Mouse (Mus musculus) forebrain, embryonic 12.5 days (tissue): ENCODE results near the gene Parp14. TPM values are rescaled to one million over a fixed set of nuclear protein-coding genes. Genes with fewer than 3 reads are reported as not detected.
"Not testable (repeated sequence)": the region's sequence is repeated elsewhere in the genome, so short reads cannot be mapped to it uniquely, and the experiment has no call there.

ENCODE experiments used
- ATAC-seq: fragments of 200-750 bp; cut with Nextera tagmentation; 2 replicates; pipeline ENCODE4 v1.8.0; 2017; ENCODE audit warnings: moderate TSS enrichment; ENCODE audit not compliant: low FRiP score
- H3K27ac ChIP-seq: fragments of 300-500 bp; sonication (generic); 2 replicates; pipeline ENCODE4 v1.5.1; 2016; ENCODE audit warnings: mild to moderate bottlenecking
- H3K27me3 ChIP-seq: fragments of 300-500 bp; sonication (generic); 2 replicates; pipeline ENCODE4 v1.6.1; 2016; ENCODE audit warnings: mild to moderate bottlenecking
- H3K36me3 ChIP-seq: fragments of 300-500 bp; sonication (generic); replicated peaks from 2 replicates; pipeline ENCODE4 v1.6.1; 2016; ENCODE audit warnings: mild to moderate bottlenecking
- H3K4me1 ChIP-seq: fragments of 300-500 bp; sonication (generic); 2 replicates; pipeline ENCODE4 v1.6.1; 2016
- H3K4me2 ChIP-seq: fragments of 300-500 bp; sonication (generic); 2 replicates; pipeline ENCODE4 v1.6.1; 2016; ENCODE audit warnings: mild to moderate bottlenecking, moderate library complexity
- H3K4me3 ChIP-seq: fragments of 300-500 bp; sonication (generic); replicated peaks from 2 replicates; pipeline ENCODE4 v1.5.1; 2016; ENCODE audit warnings: mild to moderate bottlenecking
- H3K9ac ChIP-seq: fragments of 300-500 bp; sonication (generic); 2 replicates; pipeline ENCODE4 v1.6.1; 2016; ENCODE audit warnings: mild to moderate bottlenecking
- H3K9me3 ChIP-seq: fragments of 300-500 bp; sonication (generic); 2 replicates; pipeline ENCODE4 v1.6.1; 2016
- WGBS: fragments of 180-500 bp; shearing (Covaris S2); methylation state at CpG from one replicate; pipeline ENCODE4 v1.1.7; 2016; 5-methylcytosine and 5-hydroxymethylcytosine counted together
- polyA plus RNA-seq: library from polyadenylated mRNA; unstranded; fragments of >200 nt; fragmentation: Nextera tagmentation; extraction: Ambion mirVana; gene quantifications from 2 replicates; pipeline ENCODE4 v1.2.1, GENCODE M21; 2016

The Parp14 gene
- polyA plus RNA-seq, 1 experiment from 2014 or later, result 0.28 TPM

GRCm38 (mm10) chr16:35900541-35900940, 29.2 kb upstream of the Parp14 start:
- Histone ChIP-seq H3K4me1 (no peaks in the 10 kb centered on the region), H3K4me2 (no peak overlapping the region), H3K27ac (no peak overlapping the region), H3K27me3 (no peaks in the 10 kb centered on the region), H3K9ac (no peak overlapping the region), H3K4me3 (no peak overlapping the region), H3K36me3 (no peaks in the 10 kb centered on the region), H3K9me3 (peaks cover 4% of the 10 kb centered on the region; the same call in 1 of the 2 replicates)
- no peak for ATAC-seq
- 89% methylated on average over 3 of the region's 3 CpGs for WGBS

- no peak overlapping the region for H3K4me2 ChIP-seq
- H3K9me3 ChIP-seq, result peaks cover 4% of the 10 kb centered on the region; the same call in 1 of the 2 replicates
- H3K27ac ChIP-seq, result no peak overlapping the region
- H3K4me3 ChIP-seq, result no peak overlapping the region
- no peaks in the 10 kb centered on the region for H3K27me3 ChIP-seq
- H3K36me3 ChIP-seq, result no peaks in the 10 kb centered on the region
- H3K9ac ChIP-seq, result no peak overlapping the region
- 75% methylated on average over 6 of the region's 6 CpGs for WGBS
- H3K4me1 ChIP-seq, result no peaks in the 10 kb centered on the region
- ATAC-seq, result no peak
Measured at GRCm38 (mm10) chr16:35894997-35895396, 23.7 kb upstream of the Parp14 start.

DNA sequence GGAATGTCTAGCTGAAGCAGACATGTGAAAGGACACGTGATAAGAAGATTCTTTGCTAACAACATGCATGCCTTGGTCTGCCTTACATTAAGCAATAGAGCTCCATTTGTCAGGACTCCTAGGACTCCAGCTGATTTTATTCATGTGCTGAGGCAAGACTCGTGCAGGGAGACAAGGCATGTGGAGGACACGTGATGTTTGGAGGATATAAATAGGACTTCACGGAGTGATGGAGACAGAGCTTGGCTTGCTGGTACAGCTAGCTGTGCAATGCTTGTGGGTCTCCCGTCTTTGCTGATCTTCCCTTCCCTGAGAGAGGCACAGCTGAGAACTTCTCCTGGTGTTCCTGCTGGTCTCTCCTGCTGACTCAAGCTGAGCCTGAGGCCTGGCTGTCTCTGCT, 20.3 kb upstream of the Parp14 start:
- ATAC-seq, H3K27me3 ChIP-seq, H3K9me3 ChIP-seq, H3K27ac ChIP-seq, H3K4me2 ChIP-seq, H3K36me3 ChIP-seq, H3K4me3 ChIP-seq, H3K9ac ChIP-seq, H3K4me1 ChIP-seq: not testable (repeated sequence)
- 84% methylated on average over 5 of the region's 5 CpGs for WGBS

GRCm38 (mm10) chr16:35890645-35891044, 19.3 kb upstream of the Parp14 start:
- H3K4me2 ChIP-seq, result no peak overlapping the region
- no peaks in the 10 kb centered on the region for H3K4me1 ChIP-seq
- no peak for ATAC-seq
- H3K27me3 ChIP-seq, result no peaks in the 10 kb centered on the region
- H3K27ac ChIP-seq, result no peak overlapping the region
- WGBS, result 76% methylated on average over 3 of the region's 3 CpGs
- no peaks in the 10 kb centered on the region for H3K36me3 ChIP-seq
- no peak overlapping the region for H3K9ac ChIP-seq
- no peaks in the 10 kb centered on the region for H3K9me3 ChIP-seq
- no peak overlapping the region for H3K4me3 ChIP-seq

- H3K27me3 ChIP-seq, result no peaks in the 10 kb centered on the region
- no peak overlapping the region for H3K4me2 ChIP-seq
- H3K27ac ChIP-seq, result no peak overlapping the region
- H3K4me1 ChIP-seq, result no peaks in the 10 kb centered on the region
- H3K36me3 ChIP-seq, result no peaks in the 10 kb centered on the region
- H3K9me3 ChIP-seq, result no peaks in the 10 kb centered on the region
- no peak overlapping the region for H3K9ac ChIP-seq
- WGBS, result 94% methylated on average over 5 of the region's 5 CpGs
- no peak overlapping the region for H3K4me3 ChIP-seq
- ATAC-seq, result no peak
Measured at GRCm38 (mm10) chr16:35888910-35889309, 17.6 kb upstream of the Parp14 start.

GRCm38 (mm10) chr16:35888174-35888573, 16.8 kb upstream of the Parp14 start:
- 79% methylated on average over 7 of the region's 7 CpGs for WGBS
- no peak overlapping the region for H3K4me3 ChIP-seq
- ATAC-seq, result no peak
- no peaks in the 10 kb centered on the region for H3K9me3 ChIP-seq
- no peak overlapping the region for H3K4me2 ChIP-seq
- no peak overlapping the region for H3K27ac ChIP-seq
- H3K36me3 ChIP-seq, result no peaks in the 10 kb centered on the region
- no peaks in the 10 kb centered on the region for H3K4me1 ChIP-seq
- no peaks in the 10 kb centered on the region for H3K27me3 ChIP-seq
- H3K9ac ChIP-seq, result no peak overlapping the region

- ATAC-seq, result no peak
- no peaks in the 10 kb centered on the region for H3K36me3 ChIP-seq
- no peak overlapping the region for H3K27ac ChIP-seq
- H3K27me3 ChIP-seq, result peaks cover 36% of the 10 kb centered on the region
- H3K4me1 ChIP-seq, result peaks cover 8% of the 10 kb centered on the region
- no peak overlapping the region for H3K4me3 ChIP-seq
- no peak overlapping the region for H3K9ac ChIP-seq
- H3K4me2 ChIP-seq, result no peak overlapping the region
- 30% methylated on average over 3 of the region's 3 CpGs for WGBS
- 0 out of 2 replicates have a peak, but pooled peaks cover 4% of the 10 kb centered on the region for H3K9me3 ChIP-seq
Measured at GRCm38 (mm10) chr16:35874416-35874815, 3.1 kb upstream of the Parp14 start.

DNA sequence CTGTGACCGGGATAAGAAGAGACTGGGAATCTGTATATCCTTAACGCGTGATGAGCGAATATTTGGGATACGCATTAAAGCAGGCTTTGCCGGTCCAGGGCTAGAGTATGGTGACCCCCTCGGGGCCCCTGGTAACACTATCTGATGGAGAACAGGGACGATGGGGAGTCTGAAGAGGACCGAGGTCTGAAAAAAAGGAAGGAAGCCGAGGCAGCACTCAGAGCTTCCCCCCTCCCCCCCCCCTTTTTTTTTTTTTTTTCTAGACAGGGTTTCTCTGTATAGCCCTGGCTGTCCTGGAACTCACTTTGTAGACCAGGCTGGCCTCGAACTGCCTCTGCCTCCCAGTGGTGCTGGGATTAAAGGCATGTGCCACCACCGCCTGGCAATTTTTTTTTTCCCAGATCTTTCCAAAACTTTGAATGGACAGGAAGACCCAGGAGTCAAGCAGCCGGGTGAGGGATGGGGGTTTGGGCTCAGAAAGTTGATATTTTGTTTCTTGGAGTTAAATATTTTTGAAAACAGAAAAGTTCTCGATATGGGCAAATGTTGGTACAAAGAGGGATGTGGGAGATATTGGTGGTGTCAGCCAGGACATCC, 1.2 kb upstream of the Parp14 start:
- peaks cover 42% of the 10 kb centered on the region for H3K27me3 ChIP-seq

GRCm38 (mm10) chr16:35871898-35872297, 554 bp upstream of the Parp14 start:
- peak overlapping the region; percentile 97 for H3K4me2 ChIP-seq
- peaks cover 42% of the 10 kb centered on the region for H3K27me3 ChIP-seq
- no peak overlapping the region for H3K27ac ChIP-seq
- H3K36me3 ChIP-seq, result no peaks in the 10 kb centered on the region
- 0 out of 2 replicates have a peak, but pooled peaks cover 4% of the 10 kb centered on the region for H3K9me3 ChIP-seq
- 27% methylated on average over 12 of the region's 12 CpGs for WGBS
- peaks cover 8% of the 10 kb centered on the region for H3K4me1 ChIP-seq
- H3K4me3 ChIP-seq, result peak overlapping the region; percentile 56
- no peak for ATAC-seq
- no peak overlapping the region for H3K9ac ChIP-seq

More for the DNA sequence above, 1.2 kb upstream of the Parp14 start:
- Histone ChIP-seq H3K4me1 (peaks cover 8% of the 10 kb centered on the region), H3K36me3 (no peaks in the 10 kb centered on the region), H3K4me2 (no peak overlapping the region; the same call in 1 of the 2 replicates), H3K9ac (no peak overlapping the region), H3K4me3 (no peak overlapping the region), H3K9me3 (0 out of 2 replicates have a peak, but pooled peaks cover 4% of the 10 kb centered on the region), H3K27ac (no peak overlapping the region)
- no peak for ATAC-seq
- 34% methylated on average over 14 of the region's 14 CpGs for WGBS

DNA sequence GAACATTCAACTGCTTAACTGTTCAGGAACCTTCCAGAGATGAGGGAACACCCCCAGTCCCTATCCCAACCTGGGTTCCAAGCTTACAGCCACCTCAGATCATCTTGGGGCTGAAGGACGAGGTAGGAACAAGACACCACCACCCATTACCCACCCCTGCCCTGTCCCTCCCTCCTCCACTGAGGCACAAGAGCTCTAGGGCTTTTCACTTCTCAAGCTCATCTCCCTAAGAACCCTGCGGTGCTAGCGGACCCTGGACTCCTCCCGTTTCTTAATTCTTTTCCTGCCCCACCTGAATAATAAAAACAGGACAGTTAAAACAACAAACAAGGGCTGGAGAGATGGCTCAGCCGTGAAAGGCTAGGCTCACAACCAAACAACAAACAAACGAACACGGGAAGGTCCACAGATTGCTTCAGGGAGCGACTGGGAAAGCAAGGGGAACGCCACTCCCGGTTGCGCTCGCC, 730 bp downstream of the Parp14 start:
- H3K27me3 ChIP-seq, result peaks cover 42% of the 10 kb centered on the region
- H3K36me3 ChIP-seq, result no peaks in the 10 kb centered on the region
- 0 out of 2 replicates have a peak, but pooled peaks cover 4% of the 10 kb centered on the region for H3K9me3 ChIP-seq
- peak overlapping the region; percentile 56 for H3K4me3 ChIP-seq
- H3K9ac ChIP-seq, result peak overlapping the region; percentile 59
- no peak for ATAC-seq
- H3K4me2 ChIP-seq, result peak overlapping the region; percentile 97
- peaks cover 8% of the 10 kb centered on the region for H3K4me1 ChIP-seq
- 2% methylated on average over 12 of the region's 12 CpGs for WGBS
- no peak overlapping the region for H3K27ac ChIP-seq

DNA sequence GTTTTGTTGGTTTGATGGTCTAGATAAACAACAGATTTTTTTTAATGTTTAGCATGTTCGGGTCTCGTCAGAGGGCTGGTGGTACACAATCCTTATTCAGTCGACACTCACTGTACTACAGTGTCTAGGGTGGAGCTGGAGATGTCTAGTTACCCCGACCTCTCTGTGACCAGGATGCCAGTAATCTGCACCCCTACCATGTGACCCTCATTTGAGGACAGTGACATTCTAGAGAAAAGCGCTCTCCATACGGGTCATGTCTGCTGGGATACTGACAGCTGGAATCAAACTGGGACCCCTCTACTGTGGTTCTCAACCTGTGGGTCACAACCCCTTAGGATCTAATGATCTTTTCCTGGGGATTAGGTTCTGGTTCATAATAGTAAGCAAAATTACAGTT, 1.7 kb downstream of the Parp14 start:
- no peak overlapping the region for H3K4me3 ChIP-seq
- H3K4me1 ChIP-seq, result peaks cover 8% of the 10 kb centered on the region
- 0 out of 2 replicates have a peak, but pooled peaks cover 1% of the 10 kb centered on the region for H3K9me3 ChIP-seq
- no peak overlapping the region for H3K27ac ChIP-seq
- no peak overlapping the region for H3K4me2 ChIP-seq
- H3K9ac ChIP-seq, result no peak overlapping the region
- H3K36me3 ChIP-seq, result no peaks in the 10 kb centered on the region
- peaks cover 42% of the 10 kb centered on the region for H3K27me3 ChIP-seq
- ATAC-seq, result no peak
- 78% methylated on average over 6 of the region's 6 CpGs for WGBS

- H3K27me3 ChIP-seq, result peaks cover 42% of the 10 kb centered on the region
- H3K4me1 ChIP-seq, result peaks cover 8% of the 10 kb centered on the region
- H3K4me3 ChIP-seq, result no peak overlapping the region
- no peaks in the 10 kb centered on the region for H3K36me3 ChIP-seq
- H3K27ac ChIP-seq, result no peak overlapping the region
- no peaks in the 10 kb centered on the region for H3K9me3 ChIP-seq
- no peak overlapping the region for H3K4me2 ChIP-seq
- ATAC-seq, result no peak
- WGBS, result 34% methylated on average over 3 of the region's 3 CpGs
- no peak overlapping the region for H3K9ac ChIP-seq
Measured at GRCm38 (mm10) chr16:35869126-35869525, 2.2 kb downstream of the Parp14 start.

- ATAC-seq, result no peak
- 83% methylated on average over 11 of the region's 11 CpGs for WGBS
- H3K36me3 ChIP-seq, result no peaks in the 10 kb centered on the region
- H3K4me2 ChIP-seq, result no peak overlapping the region
- no peak overlapping the region for H3K9ac ChIP-seq
- peaks cover 8% of the 10 kb centered on the region for H3K4me1 ChIP-seq
- no peak overlapping the region for H3K4me3 ChIP-seq
- H3K27ac ChIP-seq, result no peak overlapping the region
- H3K27me3 ChIP-seq, result peaks cover 38% of the 10 kb centered on the region
- no peaks in the 10 kb centered on the region for H3K9me3 ChIP-seq
Measured at GRCm38 (mm10) chr16:35867726-35868125, 3.6 kb downstream of the Parp14 start.
